Mouse (Mus musculus) frontal cortex, adult 2 months (tissue): ENCODE results near the gene Tbc1d1. TPM values are rescaled to one million over a fixed set of nuclear protein-coding genes. Genes with fewer than 3 reads are reported as not detected.
A peak's percentile ranks its signal among the peaks of the same experiment; 100 is the strongest.

Source experiments
- DNase-seq, 2 experiments: peaks; one replicate each; pipeline ENCODE4 v3.0.0; 2022; ENCODE audit warnings: low spot score in 1 of 2; ENCODE audit errors: extremely low spot score in 1 of 2
- polyA plus RNA-seq: library from polyadenylated mRNA; depleted of rRNA; stranded (reverse); fragments of >200 nt; gene quantifications from 2 replicates; pipeline ENCODE4 v1.2.3, GENCODE M21; 2012

The Tbc1d1 gene
- polyA plus RNA-seq, 1 experiment, result 16.1 TPM

- DNase-seq, result peak in 1 of 2 experiments; percentile 58
These were observed 46.2 kb downstream of the Tbc1d1 start for GRCm38 (mm10) chr5:64202306-64202705.

GRCm38 (mm10) chr5:64205610-64206009 is 49.5 kb downstream of the Tbc1d1 start:
- no peak for DNase-seq

GRCm38 (mm10) chr5:64206431-64206830 is 50.3 kb downstream of the Tbc1d1 start:
- no peak for DNase-seq

- no peak for DNase-seq
These were observed 50.8 kb downstream of the Tbc1d1 start for GRCm38 (mm10) chr5:64206875-64207274.

- DNase-seq, result no peak
These were observed 51.7 kb downstream of the Tbc1d1 start for GRCm38 (mm10) chr5:64207800-64208199.

GRCm38 (mm10) chr5:64210817-64211216 is 54.7 kb downstream of the Tbc1d1 start:
- DNase-seq, result peak in 1 of 2 experiments; percentile 17

- no peak for DNase-seq
These were observed 55.2 kb downstream of the Tbc1d1 start for GRCm38 (mm10) chr5:64211284-64211683.

- no peak for DNase-seq
These were observed 56.1 kb downstream of the Tbc1d1 start for GRCm38 (mm10) chr5:64212206-64212605.

GRCm38 (mm10) chr5:64212619-64213018 is 56.5 kb downstream of the Tbc1d1 start:
- no peak for DNase-seq

- DNase-seq, result no peak
These were observed 59.7 kb downstream of the Tbc1d1 start for GRCm38 (mm10) chr5:64215806-64216205.

GRCm38 (mm10) chr5:64216326-64216725 is 60.2 kb downstream of the Tbc1d1 start:
- no peak for DNase-seq

- no peak for DNase-seq
These were observed 61.2 kb downstream of the Tbc1d1 start for GRCm38 (mm10) chr5:64217256-64217655.

GRCm38 (mm10) chr5:64217816-64218602 is 61.9 kb downstream of the Tbc1d1 start:
- no peak for DNase-seq

- DNase-seq, result no peak
These were observed 62.5 kb downstream of the Tbc1d1 start for GRCm38 (mm10) chr5:64218603-64218999.

GRCm38 (mm10) chr5:64220776-64221175 is 64.7 kb downstream of the Tbc1d1 start:
- no peak for DNase-seq

- peak; percentile 64 to 88 for DNase-seq
These were observed 68.8 kb downstream of the Tbc1d1 start for GRCm38 (mm10) chr5:64224735-64225425.

- no peak for DNase-seq
These were observed 72.1 kb downstream of the Tbc1d1 start for GRCm38 (mm10) chr5:64228252-64228651.

- DNase-seq, result no peak
These were observed 73.3 kb downstream of the Tbc1d1 start for GRCm38 (mm10) chr5:64229336-64229866.

- DNase-seq, result peak in 1 of 2 experiments; percentile 69
These were observed 74.0 kb downstream of the Tbc1d1 start for GRCm38 (mm10) chr5:64230061-64230466.

GRCm38 (mm10) chr5:64230507-64231041 is 74.5 kb downstream of the Tbc1d1 start:
- DNase-seq, result no peak

- DNase-seq, result no peak
These were observed 76.8 kb downstream of the Tbc1d1 start for GRCm38 (mm10) chr5:64232872-64233271.
